Mouse (Mus musculus) NIH3T3 (cell line): Measurements from ENCODE around the gene Knstrn.

Experiments
- DNase-seq: peaks from one replicate; pipeline ENCODE4 v3.0.0-alpha.2; 2012; ENCODE audit warnings: low read depth

Knstrn gene

GRCm38 (mm10) chr2:118899981-118900825 lies 86.4 kb downstream of the Knstrn start, which contains the start of gene Bahd1:
Gene Bahd1 (plus strand): TSS chr2:118900377.
- DNase-seq = peak; percentile 52

GRCm38 (mm10) chr2:118900826-118901140 lies 87.0 kb downstream of the Knstrn start:
- no peak for DNase-seq

GRCm38 (mm10) chr2:118901175-118902031 lies 87.6 kb downstream of the Knstrn start:
- DNase-seq = peak; percentile 97

GRCm38 (mm10) chr2:118902051-118903025 lies 88.5 kb downstream of the Knstrn start:
- DNase-seq = peak; percentile 66

- no peak for DNase-seq
These were observed 89.5 kb downstream of the Knstrn start for GRCm38 (mm10) chr2:118903333-118903741.
